Mouse (Mus musculus): Measurements from ENCODE around the gene Olfr1183. TPM values are rescaled to one million over a fixed set of nuclear protein-coding genes. Genes with fewer than 3 reads are reported as not detected.
"Not testable (repeated sequence)": the region's sequence is repeated elsewhere in the genome, so short reads cannot be mapped to it uniquely, and the experiment has no call there.

Gene Olfr1183
- polyA plus RNA-seq (2016; fragmentation: Nextera tagmentation; extraction: Ambion mirVana): not detected in 2 replicates

DNA sequence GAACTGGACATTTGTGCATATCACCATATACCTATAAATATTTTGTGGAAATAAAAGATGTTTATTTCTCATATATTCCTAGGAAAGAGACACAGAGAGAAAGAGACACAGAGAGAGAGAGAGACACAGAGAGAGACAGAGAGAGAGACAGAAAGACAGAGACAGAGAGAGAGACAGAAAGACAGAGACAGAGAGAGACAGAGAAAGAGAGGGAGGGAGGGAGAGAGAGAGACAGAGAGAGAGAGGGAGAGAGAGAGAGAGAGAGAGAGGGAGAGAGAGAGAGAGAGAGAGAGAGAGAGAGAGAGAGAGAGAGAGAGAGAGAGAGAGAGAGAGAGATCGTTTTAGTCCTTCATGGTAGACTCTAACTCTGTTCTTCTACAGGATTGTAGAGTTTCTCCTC lies at the start of gene Olfr1183:
Gene Olfr1183, plus strand, starts transcription at position 301 of the 400 bp plus-strand sequence.
- not testable (repeated sequence) for H3K27ac ChIP-seq; H3K36me3 ChIP-seq; H3K9ac ChIP-seq (replicated peaks); H3K27me3 ChIP-seq; H3K4me1 ChIP-seq (replicated peaks); H3K4me2 ChIP-seq; H3K4me3 ChIP-seq (replicated peaks); H3K9me3 ChIP-seq; ATAC-seq (ENCODE audit: insufficient number of reproducible peaks, insufficient read depth, low FRiP score, low TSS enrichment, low read depth)
- 84% methylated on average over 1 of the region's 1 CpGs for WGBS

DNA sequence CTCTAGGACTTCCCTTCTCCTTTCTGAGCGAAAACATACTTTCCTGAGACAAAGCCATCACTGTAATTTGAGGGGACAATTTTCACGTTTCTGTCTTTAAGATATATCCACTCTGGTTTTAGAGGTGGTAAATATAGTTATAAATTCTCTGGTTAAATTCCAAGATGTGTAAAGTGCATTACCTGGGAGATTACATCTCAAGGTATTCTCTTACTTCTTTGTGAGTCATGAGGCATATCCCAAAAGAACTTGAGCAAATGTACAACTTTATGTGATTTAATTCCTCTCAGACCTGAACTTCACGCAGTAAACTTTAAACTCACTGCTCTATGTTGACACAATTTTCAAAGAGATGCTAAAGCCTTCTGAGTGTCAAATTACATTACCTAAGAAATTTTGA lies 48.3 kb upstream of the Olfr1183 start, which contains the start of gene Olfr1179:
Gene Olfr1179, minus strand, starts transcription at position 101 of the 400 bp plus-strand sequence.
- Histone ChIP-seq H3K27me3 (no peaks in the 10 kb centered on the region), H3K36me3 (no peaks in the 10 kb centered on the region)
- WGBS: 79% methylated on average over 3 of the region's 3 CpGs

DNA sequence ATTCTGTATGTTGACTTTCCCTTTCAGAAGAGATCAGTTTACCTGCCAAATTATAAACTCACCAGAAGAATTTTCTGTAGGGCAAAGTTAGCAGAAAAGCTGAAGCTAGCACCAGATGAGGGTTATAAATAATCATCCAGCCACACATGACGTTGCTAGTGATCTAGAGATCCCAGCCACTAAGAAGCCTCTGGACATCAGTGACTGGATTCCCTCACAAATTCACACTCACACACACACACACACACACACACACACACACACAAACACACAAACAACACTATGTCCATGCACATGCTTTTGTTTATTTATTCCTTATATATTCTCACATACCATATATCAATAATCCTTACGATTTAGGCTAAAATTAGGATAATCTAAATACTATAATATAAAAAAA lies 35.6 kb upstream of the Olfr1183 start, which contains the start of gene Olfr1180:
Gene Olfr1180, minus strand, starts transcription at position 101 of the 400 bp plus-strand sequence.
- H3K9me3 ChIP-seq: no peaks in the 10 kb centered on the region
- H3K4me1 ChIP-seq (replicated peaks): no peaks in the 10 kb centered on the region
- ATAC-seq (ENCODE audit: insufficient number of reproducible peaks, insufficient read depth, low FRiP score, low TSS enrichment, low read depth): no peak
- 67% methylated on average over 2 of the region's 2 CpGs for WGBS
- no peak within 1 kb of the TSS for H3K4me3 ChIP-seq (replicated peaks)
- no peak within 1 kb of the TSS for H3K4me2 ChIP-seq
- no peak within 1 kb of the TSS for H3K9ac ChIP-seq (replicated peaks)
- no peak within 1 kb of the TSS for H3K27ac ChIP-seq
- no peaks in the 10 kb centered on the region for H3K36me3 ChIP-seq
- H3K27me3 ChIP-seq: no peaks in the 10 kb centered on the region

More for the DNA sequence above, 48.3 kb upstream of the Olfr1183 start, which contains the start of gene Olfr1179:
- Histone ChIP-seq H3K9ac (replicated peaks) (no peak within 1 kb of the TSS), H3K4me3 (replicated peaks) (no peak within 1 kb of the TSS), H3K9me3 (no peaks in the 10 kb centered on the region), H3K27ac (no peak within 1 kb of the TSS), H3K4me1 (replicated peaks) (no peaks in the 10 kb centered on the region), H3K4me2 (no peak within 1 kb of the TSS)
- no peak for ATAC-seq (ENCODE audit: insufficient number of reproducible peaks, insufficient read depth, low FRiP score, low TSS enrichment, low read depth)

DNA sequence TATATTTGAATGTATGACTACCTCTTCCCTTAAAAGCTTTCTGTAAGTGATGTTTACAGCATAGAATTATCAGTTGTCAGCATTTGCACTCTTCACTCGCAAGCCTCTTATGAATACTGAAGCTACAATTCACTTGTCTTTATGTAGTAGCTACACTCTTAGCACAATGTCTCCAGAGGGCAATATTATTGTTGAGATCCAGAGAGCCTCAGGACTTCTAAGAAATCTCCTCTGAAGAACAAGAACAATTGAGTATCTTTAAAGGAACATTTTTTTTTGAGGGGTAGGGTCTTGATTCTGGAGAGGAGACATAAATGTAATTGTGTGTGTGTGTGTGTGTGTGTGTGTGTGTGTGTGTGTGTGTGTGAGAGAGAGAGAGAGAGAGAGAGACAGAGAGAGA lies 28.6 kb upstream of the Olfr1183 start, which contains the start of gene Olfr1181:
Gene Olfr1181, minus strand, starts transcription at position 101 of the 400 bp plus-strand sequence.
- H3K27ac ChIP-seq: no peak within 1 kb of the TSS
- no peaks in the 10 kb centered on the region for H3K27me3 ChIP-seq
- 84% methylated on average over 1 of the region's 1 CpGs for WGBS
- no peak for ATAC-seq (ENCODE audit: insufficient number of reproducible peaks, insufficient read depth, low FRiP score, low TSS enrichment, low read depth)
- H3K9ac ChIP-seq (replicated peaks): no peak within 1 kb of the TSS
- no peaks in the 10 kb centered on the region for H3K36me3 ChIP-seq
- H3K4me3 ChIP-seq (replicated peaks): no peak within 1 kb of the TSS
- no peak within 1 kb of the TSS for H3K4me2 ChIP-seq
- H3K9me3 ChIP-seq: no peaks in the 10 kb centered on the region
- no peaks in the 10 kb centered on the region for H3K4me1 ChIP-seq (replicated peaks)

DNA sequence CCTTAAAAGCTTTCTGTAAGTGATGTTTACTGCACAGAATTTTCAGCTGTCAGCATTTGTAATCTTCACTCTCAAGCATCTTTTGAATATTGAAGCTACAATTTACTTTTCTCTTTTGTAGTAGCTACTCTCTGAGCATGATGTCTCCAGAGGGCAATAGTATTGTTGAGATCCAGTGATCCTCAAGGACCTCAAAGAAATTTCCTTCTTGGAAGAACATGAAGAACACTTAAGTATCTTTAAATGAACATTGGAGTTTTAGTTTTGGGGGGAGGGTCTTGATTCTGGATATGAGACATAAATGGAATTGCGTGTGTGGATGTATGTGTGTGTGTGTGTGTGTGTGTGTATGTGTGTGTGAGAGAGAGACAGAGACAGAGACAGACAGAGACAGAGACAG lies 5.6 kb upstream of the Olfr1183 start, which contains the start of gene Gm13757:
Gene Gm13757, minus strand, starts transcription at position 101 of the 400 bp plus-strand sequence.
- no peaks in the 10 kb centered on the region for H3K4me1 ChIP-seq (replicated peaks)
- H3K4me2 ChIP-seq: no peak within 1 kb of the TSS
- 97% methylated on average over 1 of the region's 1 CpGs for WGBS
- no peaks in the 10 kb centered on the region for H3K36me3 ChIP-seq
- no peak within 1 kb of the TSS for H3K9ac ChIP-seq (replicated peaks)
- H3K27me3 ChIP-seq: no peaks in the 10 kb centered on the region
- no peak within 1 kb of the TSS for H3K27ac ChIP-seq
- no peak for ATAC-seq (ENCODE audit: insufficient number of reproducible peaks, insufficient read depth, low FRiP score, low TSS enrichment, low read depth)
- H3K9me3 ChIP-seq: no peaks in the 10 kb centered on the region
- no peak within 1 kb of the TSS for H3K4me3 ChIP-seq (replicated peaks)

DNA sequence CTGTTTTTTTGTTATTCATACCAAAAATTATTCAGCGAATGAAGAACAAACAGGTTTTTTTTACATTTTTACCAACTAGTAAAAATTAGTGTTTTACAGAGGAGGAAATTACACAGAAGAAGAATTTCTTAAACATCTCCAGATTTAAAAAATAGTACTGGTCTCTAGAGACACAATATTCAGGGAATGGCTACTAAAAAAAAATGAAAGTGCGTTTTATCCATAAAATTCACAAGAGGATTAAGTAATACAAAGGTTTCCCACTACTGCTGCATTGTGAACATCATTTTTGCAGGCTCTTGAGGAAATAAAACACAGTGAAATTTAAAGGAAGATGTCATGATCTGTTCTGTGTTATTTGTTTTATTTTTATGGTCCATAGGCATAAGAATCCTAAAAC lies 28.6 kb downstream of the Olfr1183 start, which contains the start of gene Olfr1184:
Gene Olfr1184, plus strand, starts transcription at position 301 of the 400 bp plus-strand sequence.
- Histone ChIP-seq H3K27me3 (no peaks in the 10 kb centered on the region), H3K4me3 (replicated peaks) (no peak within 1 kb of the TSS), H3K4me1 (replicated peaks) (no peaks in the 10 kb centered on the region), H3K4me2 (no peak within 1 kb of the TSS), H3K36me3 (no peaks in the 10 kb centered on the region), H3K9me3 (no peaks in the 10 kb centered on the region), H3K27ac (no peak within 1 kb of the TSS), H3K9ac (replicated peaks) (no peak within 1 kb of the TSS)
- WGBS: 88% methylated on average over 2 of the region's 2 CpGs
- no peak for ATAC-seq (ENCODE audit: insufficient number of reproducible peaks, insufficient read depth, low FRiP score, low TSS enrichment, low read depth)

DNA sequence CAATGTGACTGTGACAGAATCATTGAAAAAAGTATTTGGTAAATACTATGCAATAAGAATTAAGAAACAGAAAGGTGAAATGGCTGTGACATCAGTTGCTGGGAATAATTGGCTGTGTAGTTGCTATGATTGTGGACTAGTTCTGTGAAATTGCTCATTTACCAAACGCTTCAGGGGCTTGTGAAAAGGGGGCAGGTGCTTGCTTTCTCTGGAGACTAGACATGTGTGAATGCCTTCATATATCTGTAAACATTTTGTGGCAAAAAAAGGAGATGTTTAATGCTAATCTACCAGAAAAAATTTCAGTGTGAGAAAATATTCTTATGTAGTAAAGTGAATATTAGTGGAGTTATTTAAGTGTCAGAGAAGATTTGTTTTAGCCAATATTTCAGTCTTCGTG lies 38.4 kb downstream of the Olfr1183 start, which contains the start of gene Olfr1185-ps1:
Gene Olfr1185-ps1, plus strand, starts transcription at position 301 of the 400 bp plus-strand sequence.
- H3K9me3 ChIP-seq: no peaks in the 10 kb centered on the region
- ATAC-seq (ENCODE audit: insufficient number of reproducible peaks, insufficient read depth, low FRiP score, low TSS enrichment, low read depth): no peak
- no peaks in the 10 kb centered on the region for H3K4me1 ChIP-seq (replicated peaks)
- 78% methylated on average over 2 of the region's 2 CpGs for WGBS
- no peak within 1 kb of the TSS for H3K4me2 ChIP-seq
- H3K9ac ChIP-seq (replicated peaks): no peak within 1 kb of the TSS
- no peaks in the 10 kb centered on the region for H3K27me3 ChIP-seq
- no peaks in the 10 kb centered on the region for H3K36me3 ChIP-seq
- H3K4me3 ChIP-seq (replicated peaks): no peak within 1 kb of the TSS
- no peak within 1 kb of the TSS for H3K27ac ChIP-seq

DNA sequence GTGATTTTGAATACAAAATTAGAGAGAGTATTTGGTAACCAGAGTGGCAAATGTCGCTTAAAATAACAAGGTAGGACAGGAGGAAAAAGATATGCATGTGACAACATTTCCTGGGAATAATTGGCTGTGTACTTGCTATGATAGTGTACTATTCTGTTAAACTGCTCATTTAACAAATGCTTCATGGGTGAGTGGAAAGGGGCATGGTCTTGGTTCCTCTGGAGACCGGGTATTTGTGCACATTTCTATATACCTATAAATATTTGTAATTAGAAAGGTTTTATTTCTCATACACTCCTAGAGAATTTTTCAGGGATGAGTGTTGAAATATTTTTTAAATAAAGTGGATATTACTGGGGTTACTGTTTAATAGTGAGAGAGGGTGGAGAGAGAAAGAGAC lies 63.6 kb downstream of the Olfr1183 start, which contains the start of gene Olfr1186:
Gene Olfr1186, plus strand, starts transcription at position 301 of the 400 bp plus-strand sequence.
- ATAC-seq (ENCODE audit: insufficient number of reproducible peaks, insufficient read depth, low FRiP score, low TSS enrichment, low read depth): no peak
- H3K27ac ChIP-seq: no peak within 1 kb of the TSS
- H3K9me3 ChIP-seq: no peaks in the 10 kb centered on the region
- H3K36me3 ChIP-seq: no peaks in the 10 kb centered on the region
- H3K27me3 ChIP-seq: no peaks in the 10 kb centered on the region
- no peak within 1 kb of the TSS for H3K4me3 ChIP-seq (replicated peaks)
- no peak within 1 kb of the TSS for H3K9ac ChIP-seq (replicated peaks)
- no peaks in the 10 kb centered on the region for H3K4me1 ChIP-seq (replicated peaks)
- H3K4me2 ChIP-seq: no peak within 1 kb of the TSS
- 84% methylated on average over 2 of the region's 2 CpGs for WGBS

Other genes with a start within 250 kb of the Olfr1183 start
- not detected in 2 replicates for gene Olfr1170, start 226.5 kb upstream of the Olfr1183 start, polyA plus RNA-seq (2016; fragmentation: Nextera tagmentation; extraction: Ambion mirVana)
- not detected in 2 replicates for gene Olfr1173, start 175.0 kb upstream of the Olfr1183 start, polyA plus RNA-seq (2016; fragmentation: Nextera tagmentation; extraction: Ambion mirVana)
- gene Olfr1174-ps, start 139.7 kb upstream of the Olfr1183 start, polyA plus RNA-seq (2016; fragmentation: Nextera tagmentation; extraction: Ambion mirVana): not detected in 2 replicates
- gene Olfr1175-ps, start 127.7 kb upstream of the Olfr1183 start, polyA plus RNA-seq (2016; fragmentation: Nextera tagmentation; extraction: Ambion mirVana): not detected in 2 replicates
- not detected in 2 replicates for gene Olfr1176, start 118.1 kb upstream of the Olfr1183 start, polyA plus RNA-seq (2016; fragmentation: Nextera tagmentation; extraction: Ambion mirVana)
- not detected in 2 replicates for gene Olfr1177-ps, start 108.4 kb upstream of the Olfr1183 start, polyA plus RNA-seq (2016; fragmentation: Nextera tagmentation; extraction: Ambion mirVana)
- not detected in 2 replicates for gene Olfr1178, start 67.8 kb upstream of the Olfr1183 start, polyA plus RNA-seq (2016; fragmentation: Nextera tagmentation; extraction: Ambion mirVana)
- gene Olfr1179, start 48.4 kb upstream of the Olfr1183 start, polyA plus RNA-seq (2016; fragmentation: Nextera tagmentation; extraction: Ambion mirVana): not detected in 2 replicates
- gene Olfr1180, start 35.7 kb upstream of the Olfr1183 start, polyA plus RNA-seq (2016; fragmentation: Nextera tagmentation; extraction: Ambion mirVana): not detected in 2 replicates
- not detected in 2 replicates for gene Olfr1181, start 28.7 kb upstream of the Olfr1183 start, polyA plus RNA-seq (2016; fragmentation: Nextera tagmentation; extraction: Ambion mirVana)
- not detected in 2 replicates for gene Gm13757, start 5.7 kb upstream of the Olfr1183 start, polyA plus RNA-seq (2016; fragmentation: Nextera tagmentation; extraction: Ambion mirVana)
- not detected in 2 replicates for gene Olfr1184, start 28.7 kb downstream of the Olfr1183 start, polyA plus RNA-seq (2016; fragmentation: Nextera tagmentation; extraction: Ambion mirVana)
- gene Olfr1185-ps1, start 38.5 kb downstream of the Olfr1183 start, polyA plus RNA-seq (2016; fragmentation: Nextera tagmentation; extraction: Ambion mirVana): not detected in 2 replicates
- gene Olfr1186, start 63.7 kb downstream of the Olfr1183 start, polyA plus RNA-seq (2016; fragmentation: Nextera tagmentation; extraction: Ambion mirVana): not detected in 2 replicates
- gene Olfr1188, start 102.1 kb downstream of the Olfr1183 start, polyA plus RNA-seq (2016; fragmentation: Nextera tagmentation; extraction: Ambion mirVana): not detected in 2 replicates
- not detected in 2 replicates for gene Olfr1189, start 131.6 kb downstream of the Olfr1183 start, polyA plus RNA-seq (2016; fragmentation: Nextera tagmentation; extraction: Ambion mirVana)
- gene Olfr1191-ps1, start 185.7 kb downstream of the Olfr1183 start, polyA plus RNA-seq (2016; fragmentation: Nextera tagmentation; extraction: Ambion mirVana): not detected in 2 replicates
- not detected in 2 replicates for gene Olfr1192-ps1, start 193.6 kb downstream of the Olfr1183 start, polyA plus RNA-seq (2016; fragmentation: Nextera tagmentation; extraction: Ambion mirVana)
- not detected in 2 replicates for gene Olfr1193, start 220.8 kb downstream of the Olfr1183 start, polyA plus RNA-seq (2016; fragmentation: Nextera tagmentation; extraction: Ambion mirVana)
- gene Olfr1195, start 234.3 kb downstream of the Olfr1183 start, polyA plus RNA-seq (2016; fragmentation: Nextera tagmentation; extraction: Ambion mirVana): not detected in 2 replicates
- gene Olfr1196, start 249.7 kb downstream of the Olfr1183 start, polyA plus RNA-seq (2016; fragmentation: Nextera tagmentation; extraction: Ambion mirVana): not detected in 2 replicates